Mouse (Mus musculus) central nervous system, embryonic 14 days (tissue): ENCODE results near the gene Cdk15. TPM values are rescaled to one million over a fixed set of nuclear protein-coding genes. Genes with fewer than 3 reads are reported as not detected.

Source experiments
- polyA plus RNA-seq: library from polyadenylated mRNA; depleted of rRNA; stranded (reverse); fragments of >200 nt; gene quantifications from 2 replicates; pipeline ENCODE4 v1.2.3, GENCODE M21; 2012; rRNA removed

The Cdk15 gene
- polyA plus RNA-seq: 0.28 and 0.40 TPM in 2 replicates

DNA sequence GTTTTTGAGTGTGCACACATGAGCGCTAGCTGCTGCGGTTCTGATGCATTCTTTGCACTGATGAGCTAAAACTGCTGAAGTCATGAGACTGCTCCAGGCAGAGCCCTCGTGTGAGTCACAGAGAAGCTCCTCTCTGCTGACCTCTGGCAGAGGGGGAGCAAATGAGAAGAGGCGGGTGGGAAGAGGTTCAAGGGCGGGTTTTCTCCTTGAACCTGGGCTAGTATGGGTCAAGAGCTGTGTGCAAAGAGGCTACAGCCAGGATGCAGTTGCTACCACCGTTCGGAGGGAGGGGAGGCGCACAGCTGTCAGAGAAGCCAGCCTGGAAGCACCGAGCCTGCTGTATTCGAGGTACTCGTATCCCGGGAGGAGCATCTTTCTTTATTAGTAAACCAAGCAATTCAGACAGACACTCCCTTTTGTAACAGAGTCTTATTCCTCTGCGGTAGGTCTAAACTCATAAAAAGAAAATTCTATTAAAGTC is at the start of gene Cdk15:
TSS of gene Cdk15 (plus strand) at position 156 of the 481 bp plus-strand sequence.

DNA sequence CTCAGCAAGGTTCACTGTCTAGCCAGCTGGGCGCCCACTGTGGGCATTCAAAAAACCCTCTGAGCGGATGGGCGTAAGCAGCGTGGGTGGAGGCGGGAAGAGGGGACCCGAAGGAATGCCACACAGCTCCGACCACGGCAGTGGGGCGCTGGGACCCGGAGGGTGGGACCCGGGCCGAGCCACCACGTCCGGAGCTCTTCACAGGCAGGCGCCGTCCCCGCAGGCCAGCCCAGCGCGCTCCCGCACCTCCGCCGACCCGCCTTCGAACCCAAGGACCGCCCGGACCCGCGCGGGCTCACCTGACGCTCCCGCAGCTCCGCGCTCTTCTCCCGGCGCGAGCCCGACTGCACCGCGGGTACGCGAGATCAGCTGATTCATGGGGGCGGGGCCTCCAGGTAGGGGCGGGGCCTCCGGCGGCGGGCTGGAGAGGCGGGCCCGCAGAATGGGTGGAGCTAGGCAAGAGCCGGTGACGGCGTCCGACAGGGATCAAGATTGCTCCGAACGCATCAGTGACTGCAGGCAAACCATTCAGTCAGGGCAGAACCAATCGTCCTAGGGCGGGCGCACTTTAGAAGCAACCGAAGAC is 19.8 kb upstream of the Cdk15 start, which contains the start of gene Als2:
TSS of gene Als2 (minus strand) at position 376 of the 586 bp plus-strand sequence.

Other genes with a start within 250 kb of the Cdk15 start
- gene C2cd6, start 162.0 kb upstream of the Cdk15 start, polyA plus RNA-seq: 0.03 and 0.05 TPM in 2 replicates
- 34.5 and 37.3 TPM in 2 replicates for gene Tmem237, start 136.5 kb upstream of the Cdk15 start, polyA plus RNA-seq
- gene Mpp4, start 93.5 kb upstream of the Cdk15 start, polyA plus RNA-seq: 2.8 and 3.0 TPM in 2 replicates
- gene Als2, start 19.7 kb upstream of the Cdk15 start, polyA plus RNA-seq: 16.7 and 17.2 TPM in 2 replicates
- gene Fzd7, start 225.5 kb downstream of the Cdk15 start, polyA plus RNA-seq: 8.5 and 13.6 TPM in 2 replicates